8 mouse cellular contexts compared by ENCODE assay signal in the genomic region with DNA sequence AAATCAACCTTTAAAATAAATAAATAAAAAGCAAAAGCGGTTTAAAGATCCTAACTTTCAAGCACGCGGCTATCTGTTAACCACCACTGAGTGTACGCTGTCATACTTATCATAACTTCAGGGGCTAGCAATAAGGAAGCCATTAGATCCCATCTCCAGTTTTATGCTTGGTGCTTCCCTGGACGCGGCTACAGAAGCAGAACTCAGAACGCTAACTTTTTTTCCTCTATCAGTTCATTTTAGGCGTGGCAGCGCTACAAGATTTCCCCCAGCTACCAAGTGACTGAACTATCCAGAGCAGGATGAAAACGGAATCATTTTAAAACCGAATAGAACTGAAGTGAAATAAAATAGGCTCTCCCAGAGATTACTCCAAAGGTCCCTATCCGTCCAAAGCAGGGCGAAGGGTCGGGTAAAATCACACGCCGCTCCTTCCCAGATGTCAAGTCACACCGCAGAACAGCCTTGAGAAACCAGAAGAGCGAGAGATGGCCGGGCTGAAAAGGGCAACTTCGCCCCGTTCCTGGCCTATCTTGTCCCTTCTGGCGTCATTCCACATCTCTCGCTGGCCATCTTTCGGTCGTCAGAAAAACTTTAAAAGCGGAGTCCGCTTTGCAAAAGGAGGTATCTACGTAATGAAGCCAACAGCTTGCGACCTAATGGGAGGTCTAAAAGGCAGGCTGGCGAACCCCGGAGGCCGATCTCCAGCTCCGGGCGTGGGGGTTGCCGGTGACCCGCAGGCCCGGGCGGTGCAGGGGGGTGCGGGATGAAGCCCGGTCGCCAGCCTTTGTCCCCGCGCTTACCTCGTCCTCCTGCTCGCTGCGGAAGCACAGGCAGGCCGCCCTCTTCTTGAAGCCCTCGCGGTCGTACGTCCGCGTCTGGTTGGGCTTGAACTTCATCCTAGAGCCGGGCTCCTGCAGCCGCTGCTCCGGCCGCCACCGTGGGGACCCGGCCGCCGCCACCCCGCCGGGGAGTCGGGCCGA. TPM values are rescaled to one million over a fixed set of nuclear protein-coding genes. Genes with fewer than 3 reads are reported as not detected.
DNase-seq lines count a peak whose midpoint lies in the region; ATAC-seq and TF ChIP-seq lines count a peak whose summit lies in the region.

No protein-coding gene starts in this region.

- peaks cover 8% of the 10 kb centered on the region; the same call in 1 of the 2 replicates for H3K4me1 ChIP-seq in forebrain, embryonic 11.5 days (replicated peaks; ENCODE audit: control insufficient read depth, insufficient read depth, low read length)
- peaks cover 11% of the 10 kb centered on the region; the same call in 1 of the 2 replicates for H3K4me1 ChIP-seq in limb, embryonic 14.5 days (ENCODE audit: control insufficient read depth, insufficient read depth, low read length)
- peaks cover 26% of the 10 kb centered on the region for H3K4me1 ChIP-seq in midbrain, embryonic 12.5 days

- DNase-seq in kidney, adult 18-20 months, result peak; percentile 68
- no peak for DNase-seq in kidney, adult 11 months
- peak; percentile 43 for DNase-seq in c-Kit-positive CD71-positive TER-119-negative erythroid progenitor cells, embryonic 14.5 days (ENCODE audit: low read depth)
- DNase-seq in forebrain, embryonic 11.5 days (ENCODE audit: low spot score), result no peak
- peak; percentile 57 for DNase-seq in heart, postnatal 4 days
- DNase-seq in limb, embryonic 14.5 days (ENCODE audit: low spot score), result no peak
- DNase-seq in spleen, adult 12 weeks (ENCODE audit: low spot score), result peak; percentile 42

- peak overlapping the region; percentile 89 for H3K4me3 ChIP-seq in forebrain, embryonic 11.5 days (ENCODE audit: low read depth, low read length)
- peak overlapping the region; percentile 95 for H3K4me3 ChIP-seq in limb, embryonic 14.5 days (replicated peaks; ENCODE audit: low read length)
- H3K4me3 ChIP-seq in midbrain, embryonic 12.5 days, result peak overlapping the region; percentile 73

- peak overlapping the region; percentile 68 for H3K4me2 ChIP-seq in forebrain, embryonic 11.5 days (ENCODE audit: low read depth, low read length, severe bottlenecking)
- H3K4me2 ChIP-seq in limb, embryonic 14.5 days (replicated peaks; ENCODE audit: low read depth, low read length, severe bottlenecking), result peak overlapping the region; percentile 82
- H3K4me2 ChIP-seq in midbrain, embryonic 12.5 days (replicated peaks), result peak overlapping the region; percentile 63

- no peaks in the 10 kb centered on the region for H3K9me3 ChIP-seq in forebrain, embryonic 11.5 days (ENCODE audit: control insufficient read depth, low read length)
- H3K9me3 ChIP-seq in limb, embryonic 14.5 days (ENCODE audit: control insufficient read depth, low read length), result no peaks in the 10 kb centered on the region
- no peaks in the 10 kb centered on the region for H3K9me3 ChIP-seq in midbrain, embryonic 12.5 days

- H3K9ac ChIP-seq in forebrain, embryonic 11.5 days (ENCODE audit: low read length), result peak overlapping the region; percentile 96
- peak overlapping the region; percentile 92 for H3K9ac ChIP-seq in limb, embryonic 14.5 days (ENCODE audit: low read depth, low read length, severe bottlenecking)
- H3K9ac ChIP-seq in midbrain, embryonic 12.5 days (replicated peaks), result peak overlapping the region; percentile 91

- WGBS in forebrain, embryonic 11.5 days, result 2% methylated on average over 65 of the region's 65 CpGs
- WGBS in limb, embryonic 14.5 days, result under 1% methylated on average over 44 of the region's 65 CpGs
- 1% methylated on average over 65 of the region's 65 CpGs for WGBS in midbrain, embryonic 12.5 days

- no peaks in the 10 kb centered on the region for H3K27me3 ChIP-seq in forebrain, embryonic 11.5 days (ENCODE audit: control insufficient read depth, insufficient read depth, low read length)
- no peaks in the 10 kb centered on the region for H3K27me3 ChIP-seq in limb, embryonic 14.5 days (ENCODE audit: control insufficient read depth, insufficient read depth, low read length)
- no peaks in the 10 kb centered on the region for H3K27me3 ChIP-seq in midbrain, embryonic 12.5 days

- no peak for TF ChIP-seq POLR2A in limb, embryonic 14.5 days (IDR thresholded peaks at IDR 0.05; ENCODE audit: borderline replicate concordance, extremely low read depth, insufficient read depth, insufficient read length)

- peak overlapping the region; percentile 80 for H3K27ac ChIP-seq in forebrain, embryonic 11.5 days (ENCODE audit: low read depth, low read length)
- H3K27ac ChIP-seq in limb, embryonic 14.5 days (replicated peaks; ENCODE audit: low read depth, low read length), result peak overlapping the region; percentile 87
- peak overlapping the region; percentile 94 for H3K27ac ChIP-seq in midbrain, embryonic 12.5 days (replicated peaks)

- ATAC-seq in forebrain, embryonic 11.5 days (replicated peaks; ENCODE audit: low FRiP score), result peak; percentile 71
- peak; percentile 38 for ATAC-seq in limb, embryonic 14.5 days (ENCODE audit: low FRiP score, low read depth)
- peak; percentile 50 for ATAC-seq in midbrain, embryonic 12.5 days (ENCODE audit: low FRiP score, low read depth)

- no peaks in the 10 kb centered on the region for H3K36me3 ChIP-seq in forebrain, embryonic 11.5 days (ENCODE audit: control insufficient read depth, insufficient read depth, low read length)
- H3K36me3 ChIP-seq in limb, embryonic 14.5 days (ENCODE audit: control insufficient read depth, insufficient read depth, low read length), result peaks cover 3% of the 10 kb centered on the region; the same call in 1 of the 2 replicates
- H3K36me3 ChIP-seq in midbrain, embryonic 12.5 days, result no peaks in the 10 kb centered on the region

RNA-seq across cellular contexts. Expression of a gene that starts 0.8 kb away (rescaled TPM):
- 119 and 123 TPM in 2 replicates for polyA plus RNA-seq in forebrain, embryonic 11.5 days (2014; fragmentation: Nextera tagmentation; extraction: Ambion mirVana)
- total RNA-seq in heart, postnatal 4 days (2021), result 100 to 1,000 TPM; 201 to 218 TPM
- polyA plus RNA-seq in limb, embryonic 14.5 days (2012; rRNA removed), result 58.7 and 64.7 TPM in 2 replicates
- 108 and 121 TPM in 2 replicates for polyA plus RNA-seq in limb, embryonic 14.5 days (2014; fragmentation: Nextera tagmentation; extraction: Ambion mirVana)
- 124 and 125 TPM in 2 replicates for polyA plus RNA-seq in midbrain, embryonic 12.5 days (2016; fragmentation: Nextera tagmentation; extraction: Ambion mirVana)

RNA-seq across cellular contexts. Expression of a gene that starts 48.2 kb away (rescaled TPM):
- polyA plus RNA-seq in forebrain, embryonic 11.5 days (2014; fragmentation: Nextera tagmentation; extraction: Ambion mirVana), result 499 and 501 TPM in 2 replicates
- 100 to 1,000 TPM; 143 to 146 TPM for total RNA-seq in heart, postnatal 4 days (2021)
- 188 and 225 TPM in 2 replicates for polyA plus RNA-seq in limb, embryonic 14.5 days (2012; rRNA removed)
- polyA plus RNA-seq in limb, embryonic 14.5 days (2014; fragmentation: Nextera tagmentation; extraction: Ambion mirVana), result 276 and 290 TPM in 2 replicates
- polyA plus RNA-seq in midbrain, embryonic 12.5 days (2016; fragmentation: Nextera tagmentation; extraction: Ambion mirVana), result 388 and 405 TPM in 2 replicates

Comparison
In these comparisons a context has a peak if more than half of its experiments do, and no peak if none do; other contexts are left out.
1. DNase-seq: peak in kidney, adult 18-20 months (single experiment), c-Kit-positive CD71-positive TER-119-negative erythroid progenitor cells, embryonic 14.5 days (single experiment), heart, postnatal 4 days (single experiment) and spleen, adult 12 weeks (single experiment); none in kidney, adult 11 months (single experiment), forebrain, embryonic 11.5 days (single experiment) and limb, embryonic 14.5 days (single experiment).
2. Peak in every context shown above with its lines, with median percentiles within 50 percentile points of each other: ATAC-seq, H3K27ac ChIP-seq, H3K4me2 ChIP-seq, H3K4me3 ChIP-seq and H3K9ac ChIP-seq.